Mouse (Mus musculus): ENCODE data around the gene Nup188.

DNA sequence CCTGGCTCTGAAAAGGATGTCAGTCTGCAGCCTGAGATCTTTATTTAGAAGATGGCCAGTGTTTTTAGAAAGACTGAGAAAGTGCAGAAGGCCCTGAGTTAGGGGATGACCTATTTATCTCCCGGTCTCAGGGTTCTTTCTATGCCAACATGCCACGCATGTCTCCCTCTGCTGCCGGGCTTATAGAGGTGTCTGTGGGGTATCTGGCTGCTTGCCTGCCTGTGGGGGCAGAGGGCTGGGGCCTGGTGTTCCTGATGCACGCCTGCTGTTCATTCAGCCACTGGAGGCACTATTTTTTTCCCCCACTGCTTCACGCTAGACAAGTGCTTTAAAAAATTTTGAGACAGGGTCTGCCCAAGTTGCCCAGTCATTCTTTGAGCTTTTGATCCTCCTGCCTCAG, 80.0 kb downstream of the Nup188 start:
- no peak for TF ChIP-seq CTCF (IDR thresholded peaks at IDR 0.05; ENCODE audit: low read depth, low read length)
- TF ChIP-seq GATA1 (IDR thresholded peaks at IDR 0.05; ENCODE audit: borderline replicate concordance, low read length) = no peak
- TF ChIP-seq TAL1 (conservative IDR thresholded peaks at IDR 0.05; ENCODE audit: low read depth, low read length) = no peak

Data from G1E (cell line).